Comparison of ENCODE assay signal across 9 mouse cellular contexts in the genomic region with DNA sequence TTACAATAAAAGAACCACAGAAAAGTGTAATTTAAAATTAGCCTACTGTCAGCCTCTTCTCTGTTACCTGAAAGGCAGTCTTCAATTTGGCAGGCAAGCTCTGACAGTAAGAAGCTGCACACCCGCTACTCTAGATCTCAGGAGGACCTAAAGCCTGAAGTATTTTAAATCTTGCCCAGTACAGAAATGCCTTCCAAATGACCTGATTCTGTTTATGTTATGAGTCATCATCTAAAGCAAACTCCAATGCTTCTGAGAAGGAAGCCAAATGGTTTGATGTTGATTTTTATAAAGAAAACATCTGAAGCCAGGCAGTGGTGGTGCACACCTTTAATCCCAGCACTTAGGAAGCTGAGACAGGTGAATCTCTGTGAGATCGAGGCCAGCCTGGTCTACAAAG. TPM values are rescaled to one million over a fixed set of nuclear protein-coding genes. Genes with fewer than 3 reads are reported as not detected.
"Had no signal": no experiment of that assay in that cellular context is flagged by ENCODE, and none has a peak within 500 bp of the region (broad histone marks: within the 10 kb centered on the region; RNA-seq: fewer than 3 reads in every experiment).

No protein-coding gene starts in this region.

- DNase-seq: kidney, postnatal 25 days; layer of hippocampus, adult 9-11 months; layer of hippocampus, postnatal 36 days; lung, embryonic 14.5 days; lung, postnatal 14 days had no signal

RNA-seq across cellular contexts. Expression of a gene that starts 59.7 kb away (rescaled TPM):
- total RNA-seq: layer of hippocampus, adult 18-20 months; layer of hippocampus, postnatal 36 days; left cerebral cortex, adult 8-10 months; megakaryocyte progenitor cell, adult 5-6 weeks; midbrain, postnatal 0 days had no signal
